Mouse (Mus musculus): ENCODE results near the gene Cmas.

Gene Cmas

GRCm38 (mm10) chr6:142752331-142753246 is 3.9 kb upstream of the Cmas start:
- peak in 1 of 2 experiments; percentile 21 for DNase-seq

GRCm38 (mm10) chr6:142757334-142757965 is 964 bp downstream of the Cmas start:
- no peak for DNase-seq

GRCm38 (mm10) chr6:142757976-142758375 is 1.5 kb downstream of the Cmas start:
- DNase-seq: no peak

GRCm38 (mm10) chr6:142758562-142758961 is 2.1 kb downstream of the Cmas start:
- DNase-seq: no peak

GRCm38 (mm10) chr6:142759633-142760032 is 3.1 kb downstream of the Cmas start:
- DNase-seq: no peak

- no peak for DNase-seq
Measured at GRCm38 (mm10) chr6:142764933-142765332, 8.4 kb downstream of the Cmas start.

- DNase-seq: no peak
Measured at GRCm38 (mm10) chr6:142767305-142767704, 10.8 kb downstream of the Cmas start.

- peak; percentile 59 to 63 for DNase-seq
Measured at GRCm38 (mm10) chr6:142769896-142770295, 13.4 kb downstream of the Cmas start.

- no peak for DNase-seq
Measured at GRCm38 (mm10) chr6:142771643-142772042, 15.2 kb downstream of the Cmas start.

- no peak for DNase-seq
Measured at GRCm38 (mm10) chr6:142773566-142773965, 17.1 kb downstream of the Cmas start.

- DNase-seq: no peak
Measured at GRCm38 (mm10) chr6:142776935-142777334, 20.4 kb downstream of the Cmas start.

GRCm38 (mm10) chr6:142779045-142779811 is 22.7 kb downstream of the Cmas start:
- peak; percentile 41 to 66 for DNase-seq

GRCm38 (mm10) chr6:142779812-142780573 is 23.5 kb downstream of the Cmas start:
- DNase-seq: no peak

- DNase-seq: no peak
Measured at GRCm38 (mm10) chr6:142780574-142781033, 24.1 kb downstream of the Cmas start.

- no peak for DNase-seq
Measured at GRCm38 (mm10) chr6:142781286-142781685, 24.8 kb downstream of the Cmas start.

- peak; percentile 69 to 82 for DNase-seq
Measured at GRCm38 (mm10) chr6:142785343-142785742, 28.9 kb downstream of the Cmas start.

GRCm38 (mm10) chr6:142786106-142786505 is 29.6 kb downstream of the Cmas start:
- DNase-seq: no peak

GRCm38 (mm10) chr6:142788042-142788987 is 31.8 kb downstream of the Cmas start:
- DNase-seq: peak in 1 of 2 experiments; percentile 33

GRCm38 (mm10) chr6:142789736-142790135 is 33.2 kb downstream of the Cmas start:
- DNase-seq: no peak

- no peak for DNase-seq
Measured at GRCm38 (mm10) chr6:142792241-142792968, 35.9 kb downstream of the Cmas start.

Data from kidney, postnatal 36 days (tissue).